Mouse (Mus musculus): ENCODE measurements around the gene Skap1.

Skap1 gene

DNA sequence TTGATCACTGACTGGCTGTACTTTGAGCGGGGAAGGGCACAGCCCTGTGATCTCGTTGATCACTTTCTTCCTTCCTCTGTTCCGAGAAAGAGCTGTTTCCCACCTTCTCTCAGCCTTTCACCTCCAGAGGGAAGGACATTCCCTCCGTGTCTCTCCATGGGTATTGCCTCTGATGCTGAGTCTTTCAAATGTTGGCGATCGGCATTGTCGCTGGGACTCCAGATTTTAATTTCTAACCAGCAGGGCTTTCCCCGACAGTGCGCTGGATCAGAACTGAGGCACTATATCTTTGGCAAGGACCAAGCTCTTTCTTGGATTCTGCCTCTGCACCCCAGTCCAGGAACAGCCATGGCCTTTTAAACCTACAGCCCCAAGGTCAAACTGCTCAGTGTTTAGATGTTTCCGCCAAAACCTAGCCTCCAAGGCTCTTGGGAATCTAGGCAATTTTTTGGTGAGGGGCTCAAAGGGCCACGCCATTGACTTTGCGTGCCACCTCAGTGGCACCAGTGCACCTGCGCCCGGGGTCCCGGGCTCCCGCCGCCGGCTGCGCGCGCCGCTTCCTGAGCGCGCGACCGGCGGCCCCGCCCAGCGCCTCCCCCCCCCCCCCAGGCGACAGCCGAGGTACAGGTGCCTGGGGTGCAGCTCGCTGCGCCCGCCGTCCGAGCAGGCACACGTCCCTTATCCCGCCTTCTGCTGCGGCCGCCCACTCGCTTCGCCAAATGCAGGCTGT lies at the start of gene Skap1:
Gene Skap1, plus strand, starts transcription at position 608 of the 730 bp plus-strand sequence.
- DNase-seq (ENCODE audit: low spot score) = no peak

DNA sequence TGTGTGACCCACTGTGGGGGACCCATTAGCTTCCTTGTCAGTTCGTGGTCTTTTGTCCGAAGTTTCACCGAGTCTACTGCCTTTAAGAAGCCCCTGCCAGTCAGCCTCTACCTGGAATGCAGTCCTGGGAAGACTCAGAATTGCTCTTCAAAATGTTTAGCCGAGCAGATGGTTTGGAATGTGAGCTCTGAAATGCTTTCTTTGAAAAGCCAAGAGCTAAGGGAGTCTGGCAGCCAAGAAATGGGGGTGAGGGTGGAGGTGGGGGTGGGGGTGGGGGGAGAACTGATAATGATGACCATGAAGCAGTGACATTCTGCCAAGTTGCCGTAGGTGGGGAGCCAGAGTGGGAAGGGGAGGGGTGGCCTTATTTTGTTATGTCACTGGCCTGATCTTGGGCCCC lies 43.3 kb upstream of the Skap1 start:
- DNase-seq (ENCODE audit: low spot score) = no peak

DNA sequence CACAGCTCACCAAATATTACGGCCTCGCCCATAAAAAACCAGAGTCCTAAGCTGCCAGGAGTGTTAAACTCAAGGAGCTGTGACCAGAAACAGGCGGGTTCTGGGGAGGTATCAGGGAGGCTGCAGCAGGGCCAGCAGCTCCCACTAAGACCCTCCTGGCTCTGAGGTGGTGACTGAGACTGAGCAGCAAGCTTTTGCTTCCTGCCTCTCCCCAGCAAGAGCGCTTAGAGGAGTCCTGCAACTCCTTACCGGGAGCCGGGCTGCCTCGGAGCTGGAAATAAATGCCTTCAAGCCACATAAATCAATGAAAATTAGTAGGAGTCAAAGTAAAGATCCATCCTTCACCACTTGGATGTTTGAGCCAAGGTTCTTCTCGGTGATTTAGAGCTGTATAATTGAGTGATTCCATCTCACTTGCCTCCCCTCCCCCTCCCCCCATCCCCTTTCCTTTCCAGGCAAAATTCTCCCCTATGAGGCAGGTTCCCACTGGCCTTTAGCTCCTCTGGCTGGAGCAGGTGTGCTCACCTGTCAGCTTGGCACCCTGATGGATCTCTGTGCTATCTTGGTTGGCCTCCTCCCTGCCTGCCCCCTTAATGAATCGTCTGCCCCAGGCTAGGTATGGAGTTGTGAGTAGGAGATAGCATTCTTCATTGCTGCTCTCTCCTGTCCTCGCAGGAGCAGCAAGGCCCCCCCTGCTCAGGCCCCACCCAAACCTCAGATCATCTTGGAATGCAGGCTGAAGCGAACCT lies 42.7 kb upstream of the Skap1 start:
- no peak for DNase-seq (ENCODE audit: low spot score)

GRCm38 (mm10) chr11:96425193-96425592 lies 39.2 kb upstream of the Skap1 start:
- no peak for DNase-seq (ENCODE audit: low spot score)

DNA sequence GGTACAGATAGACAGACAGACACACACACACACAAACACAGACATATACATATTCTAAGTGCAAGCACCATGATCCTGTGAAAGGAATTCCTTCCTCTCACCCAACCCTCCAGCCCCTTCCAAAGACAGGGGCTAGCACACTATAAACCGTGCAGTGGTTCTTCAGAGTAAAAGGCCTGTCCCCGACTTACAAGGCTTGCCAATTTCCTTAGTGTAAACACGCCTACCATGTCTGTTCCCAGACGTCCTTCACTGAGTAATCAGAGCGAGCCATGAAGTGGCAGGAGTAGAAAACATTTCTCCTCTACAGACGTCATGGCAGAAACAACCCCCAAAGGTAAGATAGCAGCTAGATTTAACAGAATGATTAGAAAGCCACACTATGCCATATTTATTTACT lies 38.2 kb upstream of the Skap1 start:
- no peak for DNase-seq (ENCODE audit: low spot score)

DNA sequence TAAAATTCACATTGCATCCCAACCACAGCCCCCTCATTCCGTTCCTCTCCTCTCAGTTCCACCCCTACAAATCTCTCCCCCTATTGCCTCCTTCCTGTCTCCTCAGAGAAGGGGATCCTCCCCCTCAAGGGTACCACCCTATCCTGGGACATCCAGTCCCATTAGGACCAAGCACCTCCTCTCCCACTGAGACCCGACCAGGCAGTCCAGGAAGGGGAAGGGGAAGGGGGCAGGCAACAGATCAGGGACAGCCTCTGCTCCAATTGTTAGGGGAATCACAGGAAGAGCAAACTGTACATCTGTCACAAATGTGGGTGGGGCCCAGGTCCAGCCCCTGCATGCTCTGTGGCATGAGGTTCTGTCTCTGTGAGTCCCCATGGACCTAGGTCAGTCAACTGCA lies 37.6 kb upstream of the Skap1 start:
- DNase-seq (ENCODE audit: low spot score) = no peak

DNA sequence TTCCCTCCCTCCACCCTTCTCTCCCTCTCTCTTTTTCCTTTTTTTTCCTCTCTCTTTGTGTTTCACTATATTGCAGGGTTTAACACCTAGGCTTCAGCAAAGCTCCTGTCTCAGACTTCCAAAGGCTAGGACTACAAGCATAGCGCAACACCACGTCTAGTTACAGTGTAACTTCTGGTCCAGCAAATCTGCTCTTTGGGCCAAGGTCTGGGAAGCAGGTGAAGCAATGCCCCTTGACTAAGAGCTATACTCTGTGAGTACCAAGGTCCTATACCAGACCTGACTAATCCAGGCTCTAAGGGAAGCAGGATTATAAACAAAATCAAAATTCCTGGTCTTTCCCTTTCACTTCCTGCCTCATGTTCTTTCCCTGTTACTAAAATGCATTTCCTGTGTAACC lies 35.3 kb upstream of the Skap1 start:
- DNase-seq (ENCODE audit: low spot score) = no peak

DNA sequence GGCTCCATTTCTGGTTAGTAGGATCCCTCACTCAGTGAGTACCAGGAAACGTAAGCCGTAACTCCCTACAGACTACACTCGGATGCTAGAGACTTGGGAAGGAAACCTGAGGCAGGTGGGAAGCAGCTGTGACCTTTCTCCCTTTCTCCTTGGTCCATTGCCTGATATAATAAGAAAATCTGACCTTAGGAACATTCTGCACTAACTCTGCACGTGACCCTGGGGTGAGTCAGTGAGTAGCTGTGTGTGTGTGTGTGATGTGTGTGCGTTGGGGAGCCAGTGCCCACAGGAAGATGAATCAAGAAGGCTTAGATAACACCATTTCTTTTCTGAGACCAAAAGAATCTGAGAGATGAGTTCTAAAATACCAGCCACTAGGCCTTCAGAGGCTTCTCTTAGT lies 34.5 kb upstream of the Skap1 start:
- DNase-seq (ENCODE audit: low spot score) = no peak

- no peak for DNase-seq (ENCODE audit: low spot score)
These were observed 32.5 kb upstream of the Skap1 start for GRCm38 (mm10) chr11:96431871-96432270.

GRCm38 (mm10) chr11:96434888-96435287 lies 29.5 kb upstream of the Skap1 start:
- no peak for DNase-seq (ENCODE audit: low spot score)

DNA sequence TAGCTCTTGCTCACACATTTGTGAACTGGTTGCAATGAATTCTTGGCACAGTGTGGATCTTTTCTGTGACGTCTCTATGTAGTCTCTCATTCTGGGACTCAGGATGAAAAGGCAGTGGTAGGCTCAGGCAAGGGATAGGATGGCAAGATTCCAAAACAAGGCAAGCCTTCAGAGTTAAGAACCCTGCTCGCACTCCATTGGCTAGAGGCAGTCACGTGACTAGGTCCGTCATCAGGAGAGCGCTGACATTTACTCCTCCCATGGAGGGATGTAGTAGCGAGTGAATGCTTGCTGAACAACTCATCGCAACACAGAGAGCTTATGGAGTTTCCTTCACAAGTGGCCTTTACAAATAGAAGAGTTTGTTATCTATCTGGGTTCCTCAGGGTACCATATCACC lies 27.9 kb upstream of the Skap1 start:
- no peak for DNase-seq (ENCODE audit: low spot score)

DNA sequence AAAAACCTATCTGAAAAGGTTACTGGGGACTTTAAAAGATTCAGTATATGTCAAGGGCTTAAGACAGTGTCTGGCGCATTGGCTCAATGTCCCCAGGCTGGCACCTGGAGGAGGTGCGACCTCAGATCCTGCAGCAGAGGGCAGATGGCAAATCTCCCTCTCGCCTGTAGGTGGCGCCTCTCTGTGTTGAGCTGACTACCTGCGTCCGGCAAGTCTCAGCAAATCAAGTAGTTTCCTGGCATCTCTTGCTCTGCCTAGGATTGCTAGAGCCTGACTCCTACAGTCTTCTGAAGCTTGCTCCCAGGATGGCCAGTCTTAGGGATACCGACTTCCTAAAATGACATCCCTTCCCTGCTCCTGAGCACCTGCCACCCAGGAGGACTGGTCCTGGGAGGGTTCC lies 25.6 kb upstream of the Skap1 start:
- DNase-seq (ENCODE audit: low spot score) = peak; percentile 7

- DNase-seq (ENCODE audit: low spot score) = no peak
These were observed 22.7 kb upstream of the Skap1 start for GRCm38 (mm10) chr11:96441546-96442185.

- DNase-seq (ENCODE audit: low spot score) = no peak
These were observed 21.9 kb upstream of the Skap1 start for GRCm38 (mm10) chr11:96442468-96442867.

- DNase-seq (ENCODE audit: low spot score) = no peak
These were observed 16.5 kb upstream of the Skap1 start for GRCm38 (mm10) chr11:96447931-96448330.

DNA sequence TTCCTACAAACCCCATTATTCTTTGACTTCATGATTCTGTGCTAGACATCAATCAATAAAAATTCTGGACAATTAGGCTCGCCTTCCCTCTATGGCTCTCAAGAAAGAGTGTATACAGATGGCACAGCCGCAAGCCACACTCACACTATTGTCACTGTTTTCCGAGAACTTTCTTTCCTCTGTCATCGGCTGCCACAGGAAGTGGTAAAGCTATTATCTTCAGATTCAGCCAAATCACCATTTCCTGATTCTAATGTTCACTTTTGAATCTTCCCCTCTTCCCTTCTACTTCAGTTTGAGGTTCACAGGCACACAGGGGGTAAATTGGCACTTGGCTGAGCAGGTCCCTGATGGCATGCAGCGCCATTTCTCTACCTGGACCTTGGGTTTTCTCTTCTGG lies 9.3 kb upstream of the Skap1 start:
- no peak for DNase-seq (ENCODE audit: low spot score)

DNA sequence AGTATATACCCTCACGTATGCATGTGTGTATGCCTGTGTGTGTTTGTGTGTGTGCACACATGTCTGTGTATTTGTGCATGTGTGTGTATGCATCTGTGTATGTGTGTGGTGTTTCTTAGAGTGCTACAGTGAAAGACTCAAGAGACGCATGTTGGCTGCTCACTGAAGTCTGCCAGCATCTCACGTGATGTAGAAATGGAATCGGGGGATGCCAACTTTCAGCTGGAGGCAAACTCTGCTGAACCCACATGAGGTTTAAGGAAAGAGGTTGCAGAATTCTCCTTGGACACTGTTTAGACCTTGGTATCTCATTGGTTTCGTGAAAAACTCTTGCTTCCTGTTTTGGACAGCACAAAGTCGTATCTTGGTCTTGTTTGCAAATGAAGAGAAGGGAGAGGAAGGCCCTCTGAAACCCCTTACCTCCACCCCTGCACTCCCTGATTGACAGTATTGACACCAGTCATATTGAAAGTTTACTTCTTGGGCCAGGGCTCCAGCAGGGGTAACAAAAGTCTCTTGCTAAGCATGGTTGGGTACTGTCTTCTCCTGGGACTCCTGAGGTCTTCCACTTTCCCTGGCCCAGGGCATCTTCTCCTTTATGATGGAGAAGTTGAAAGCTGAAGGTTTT lies 8.6 kb upstream of the Skap1 start:
- DNase-seq (ENCODE audit: low spot score) = no peak

DNA sequence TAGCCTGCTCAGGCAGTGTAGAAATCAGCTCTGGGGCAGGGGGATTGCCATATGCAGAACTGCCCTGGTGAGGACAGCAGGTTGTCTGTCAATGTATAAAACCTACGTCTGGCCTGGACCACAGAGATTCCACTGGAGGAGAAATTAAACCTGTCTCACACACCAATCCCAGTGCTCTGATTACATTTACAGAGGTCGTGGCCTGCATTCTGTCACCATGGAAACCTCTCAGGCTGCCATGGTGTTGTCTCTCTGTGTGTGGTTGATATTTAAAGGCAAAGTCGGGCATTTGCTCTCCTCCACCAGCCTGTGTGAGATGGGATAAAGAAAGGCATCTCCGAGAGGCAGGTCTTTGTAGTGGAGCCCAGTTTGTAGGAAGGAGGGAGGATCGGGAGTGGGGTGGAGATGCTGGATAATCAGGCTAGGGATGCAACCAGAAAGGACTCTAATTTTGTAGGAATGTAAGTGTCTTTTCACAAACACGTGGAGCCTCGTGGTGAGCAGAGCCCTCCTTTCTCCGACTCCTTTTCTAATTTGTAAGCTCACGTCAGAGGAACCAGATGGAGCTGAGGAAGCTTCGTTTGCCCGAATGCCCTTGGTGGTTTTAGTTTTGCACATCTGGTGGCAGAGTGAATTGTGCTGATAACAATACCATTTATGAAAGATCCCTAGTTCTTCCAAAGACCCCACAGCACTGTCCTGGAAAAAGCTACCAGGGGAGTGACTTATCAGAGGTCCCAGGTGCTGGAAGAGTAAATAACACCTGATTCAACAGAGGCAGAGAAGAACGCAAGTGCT lies 7.7 kb upstream of the Skap1 start:
- no peak for DNase-seq (ENCODE audit: low spot score)

GRCm38 (mm10) chr11:96461766-96462165 lies 2.6 kb upstream of the Skap1 start:
- DNase-seq (ENCODE audit: low spot score) = no peak

DNA sequence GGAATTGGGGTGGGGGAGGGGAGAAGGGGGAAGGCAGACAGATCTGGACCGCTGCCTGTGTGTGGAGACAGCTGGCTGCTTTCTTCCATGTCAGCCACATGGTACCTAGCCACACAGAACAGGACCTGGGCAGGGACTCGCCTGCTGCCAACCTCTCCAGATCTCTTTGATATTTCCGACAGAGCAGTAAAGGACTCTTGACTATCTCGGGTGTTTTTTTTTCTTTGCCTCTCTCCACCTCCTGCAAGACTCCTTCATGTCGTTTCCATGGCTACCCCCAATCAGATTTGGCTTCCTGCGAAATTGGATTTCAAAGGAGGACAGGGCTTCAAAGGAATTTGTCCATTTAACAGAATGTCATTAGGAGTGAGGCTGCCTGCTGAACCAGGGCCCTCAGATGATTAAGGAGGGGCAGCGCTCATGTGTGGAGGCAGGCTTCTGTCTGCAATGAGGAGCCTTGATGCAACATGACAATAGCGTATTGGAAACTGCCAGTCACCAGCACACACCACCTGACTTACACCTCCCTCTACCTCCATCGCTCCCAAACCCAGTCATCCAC lies 2.1 kb upstream of the Skap1 start:
- no peak for DNase-seq (ENCODE audit: low spot score)

GRCm38 (mm10) chr11:96464716-96465060 lies 295 bp downstream of the Skap1 start:
- DNase-seq (ENCODE audit: low spot score) = no peak
